Mouse (Mus musculus) adipose tissue, adult 10 weeks (tissue): Measurements from ENCODE around the gene Kdm4b. TPM values are rescaled to one million over a fixed set of nuclear protein-coding genes. Genes with fewer than 3 reads are reported as not detected.

Experiments
- polyA plus RNA-seq: library from polyadenylated mRNA; stranded (reverse); fragments of 350-450 nt; fragmentation: Illumina TruSeq; extraction: RNeasy Lipid Tissue Mini Kit (QIAGEN cat#74804); gene quantifications from one replicate; pipeline ENCODE4 v1.2.3, GENCODE M21; 2014; ENCODE audit warnings: low read depth, low replicate concordance

Kdm4b gene
- 28.3 TPM for polyA plus RNA-seq

DNA sequence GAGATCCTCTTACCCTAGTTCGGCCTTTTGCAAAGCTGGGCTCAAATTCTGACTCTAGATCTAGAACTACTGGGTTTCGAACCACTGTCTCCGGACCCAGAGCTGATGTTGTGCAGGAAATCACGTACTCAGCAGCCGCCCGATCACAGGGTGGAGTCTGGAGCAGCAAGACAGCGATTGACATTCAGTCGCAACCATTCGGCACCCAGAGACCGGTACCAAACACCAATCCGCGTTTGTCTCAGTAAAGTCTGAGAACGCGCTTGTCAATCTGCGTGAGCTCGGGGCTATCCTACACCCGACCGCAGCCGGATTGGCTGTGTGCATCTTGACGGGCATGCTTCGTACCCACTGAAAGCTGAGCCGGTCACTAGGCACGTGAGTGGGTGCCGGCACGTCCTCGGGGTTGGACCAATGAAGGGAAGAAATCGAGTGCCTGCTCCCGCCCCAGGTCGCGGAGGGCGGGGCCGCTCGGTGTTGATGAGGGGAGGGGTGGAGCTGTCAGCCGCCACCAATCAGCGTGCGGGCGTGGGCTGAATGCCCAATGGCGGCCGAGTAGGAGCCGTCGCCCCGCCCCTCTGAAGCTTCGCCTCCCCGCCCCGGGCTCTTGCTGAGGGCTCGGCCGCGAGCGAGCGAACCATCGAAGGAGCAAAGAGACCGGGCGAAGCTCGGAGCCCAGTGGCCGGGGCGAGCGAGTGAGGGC is at the start of gene Kdm4b:
TSS of gene Kdm4b (plus strand) at position 613 of the 703 bp plus-strand sequence.

DNA sequence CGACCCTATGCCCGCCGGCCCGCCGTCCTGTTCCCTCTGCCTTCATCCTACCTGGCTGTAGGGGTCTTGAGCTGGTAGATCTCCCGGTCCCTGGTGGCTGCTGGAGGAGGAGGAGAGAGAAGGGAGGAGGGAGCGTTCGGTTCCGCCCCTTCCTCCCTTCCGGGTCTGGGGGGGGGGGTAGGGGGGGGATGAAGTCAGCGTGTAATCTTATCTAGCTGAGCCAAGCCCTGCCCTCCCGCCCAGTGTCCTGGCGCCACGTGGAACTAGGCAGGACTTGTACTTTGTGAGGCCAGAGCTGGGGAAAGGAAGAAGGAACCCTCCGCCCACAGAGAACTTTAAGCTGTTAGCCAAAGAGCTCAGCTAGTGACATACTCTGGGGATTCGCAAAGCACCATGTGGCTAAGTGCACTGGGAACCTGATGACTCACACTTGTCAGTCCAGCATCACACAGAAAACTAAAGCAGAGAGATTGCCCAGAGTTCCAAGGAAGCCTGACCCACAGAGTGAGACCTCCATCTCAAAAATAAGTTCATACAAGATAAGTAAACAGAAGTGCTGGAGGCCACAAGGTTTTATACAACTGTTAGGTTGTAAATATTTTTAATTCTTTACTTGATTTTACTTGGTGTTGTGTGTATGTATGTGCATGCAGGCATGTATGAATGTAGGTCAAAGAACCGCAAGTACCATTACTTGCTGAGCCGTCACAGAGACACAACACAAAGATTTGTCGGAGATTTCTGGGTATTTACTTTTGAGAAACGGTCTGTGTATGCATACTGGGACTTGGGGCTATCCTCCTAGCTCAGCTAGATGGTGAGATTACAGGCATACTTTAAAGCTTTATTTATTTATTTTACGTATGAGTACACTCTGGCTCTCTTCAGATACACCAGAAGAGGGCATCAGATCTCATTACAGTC is 49.0 kb upstream of the Kdm4b start, which contains the start of gene Ticam1:
TSS of gene Ticam1 (minus strand) at position 144 of the 924 bp plus-strand sequence.

DNA sequence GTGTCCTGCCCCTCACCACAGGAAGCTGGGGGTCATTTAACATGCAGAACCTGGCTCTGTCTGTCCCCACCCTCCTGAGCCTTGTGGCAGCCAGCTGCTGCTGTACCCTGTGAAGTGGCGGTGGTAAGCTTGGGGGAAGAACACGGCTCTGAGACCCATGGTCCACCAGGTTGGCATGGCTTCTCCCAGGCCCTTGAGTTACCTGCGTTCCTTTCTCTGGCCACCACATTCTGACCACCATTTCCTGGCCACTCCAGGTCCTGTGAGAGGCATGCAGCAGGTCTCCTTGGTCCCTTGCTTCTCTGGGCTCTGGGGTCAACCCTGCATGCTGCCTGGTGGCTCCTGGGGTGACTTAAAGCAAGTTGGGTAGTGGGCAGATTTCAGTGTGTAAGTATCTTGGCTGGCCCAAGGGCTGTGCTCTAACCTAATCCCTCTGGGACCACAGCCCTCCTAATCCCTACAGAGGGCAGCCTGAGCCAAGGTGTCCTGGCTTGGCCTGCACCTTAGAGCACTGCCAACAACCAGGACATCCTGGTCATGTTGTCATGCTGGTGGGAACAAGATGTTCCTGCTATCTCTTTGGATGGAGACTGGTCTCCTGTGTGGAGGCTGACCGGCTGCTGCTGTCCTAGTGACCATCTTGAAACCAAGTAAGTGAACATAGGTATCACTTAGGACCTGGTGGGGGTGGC is 33.2 kb upstream of the Kdm4b start, which contains the start of gene Plin3:
TSS of gene Plin3 (minus strand) at position 343 of the 692 bp plus-strand sequence.

DNA sequence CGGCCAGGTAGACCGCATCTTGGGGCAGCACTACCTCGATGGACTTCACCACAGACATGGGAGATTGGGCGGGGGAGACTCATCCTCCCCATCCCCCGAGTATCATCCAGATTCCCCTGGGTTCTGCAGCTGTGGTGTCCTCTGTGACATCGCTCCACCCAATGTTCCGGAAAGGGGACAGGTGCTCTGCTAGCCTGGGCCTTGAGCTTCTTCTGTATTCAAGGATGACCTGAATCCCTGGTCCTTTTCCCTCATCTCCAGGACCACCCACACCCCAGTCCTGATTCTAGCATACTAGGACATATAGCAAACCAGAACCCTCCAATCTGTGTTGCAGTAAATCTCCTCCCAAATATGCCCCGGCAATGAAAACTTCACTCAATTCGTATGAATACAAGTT is 25.7 kb upstream of the Kdm4b start, which contains the start of gene Arrdc5:
TSS of gene Arrdc5 (minus strand) at position 101 of the 400 bp plus-strand sequence.

DNA sequence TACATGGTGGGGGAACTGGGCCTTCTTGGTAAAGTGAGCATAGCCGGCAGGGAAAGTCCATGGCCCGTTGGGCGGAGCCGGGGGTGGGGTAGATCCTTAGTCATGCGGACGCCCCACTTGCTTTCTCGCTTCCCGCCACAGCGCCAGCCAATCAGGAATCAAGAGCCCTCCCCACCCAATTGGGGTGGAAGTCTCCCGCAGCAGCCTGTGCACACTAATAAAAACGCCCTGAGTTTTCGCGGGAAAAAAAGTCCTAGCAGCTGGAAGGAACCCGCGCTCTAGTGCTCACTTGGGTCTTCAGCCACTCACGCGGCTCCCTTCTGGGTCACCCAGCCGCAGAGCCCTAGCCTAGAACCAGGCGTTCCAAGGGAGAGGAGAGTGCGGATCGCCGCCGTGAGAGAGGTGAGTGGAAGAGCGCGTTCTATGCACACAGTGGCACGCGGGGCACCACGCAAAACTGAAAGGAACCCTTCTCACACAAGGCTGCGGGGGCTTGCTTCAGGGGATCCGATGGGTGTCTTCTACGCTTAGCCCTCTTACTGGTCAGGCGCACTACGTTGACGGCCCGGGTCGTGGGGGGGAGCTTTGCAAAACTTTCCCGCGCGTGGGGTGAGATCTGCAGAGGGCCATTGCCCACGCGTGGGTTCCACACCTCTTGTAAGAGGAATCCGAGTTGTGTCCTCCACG is 22.6 kb upstream of the Kdm4b start, which contains the start of gene Uhrf1:
TSS of gene Uhrf1 (plus strand) at position 162 of the 687 bp plus-strand sequence.

Other genes starting within 250 kb of the Kdm4b start
- 58.6 TPM for gene Hdgfl2, start 246.4 kb upstream of the Kdm4b start, polyA plus RNA-seq
- gene Plin4, start 216.3 kb upstream of the Kdm4b start, polyA plus RNA-seq, result 510 TPM
- 10.4 TPM for gene Plin5, start 208.5 kb upstream of the Kdm4b start, polyA plus RNA-seq
- gene Lrg1, start 204.1 kb upstream of the Kdm4b start, polyA plus RNA-seq, result 160 TPM
- 5.5 TPM for gene Sema6b, start 185.7 kb upstream of the Kdm4b start, polyA plus RNA-seq
- 1.7 TPM for gene Tnfaip8l1, start 163.6 kb upstream of the Kdm4b start, polyA plus RNA-seq
- 63.5 TPM for gene Mydgf, start 142.1 kb upstream of the Kdm4b start, polyA plus RNA-seq
- 24.6 TPM for gene Dpp9, start 107.2 kb upstream of the Kdm4b start, polyA plus RNA-seq
- 14.1 TPM for gene Fem1a, start 69.3 kb upstream of the Kdm4b start, polyA plus RNA-seq
- 14.9 TPM for gene Ticam1, start 49.3 kb upstream of the Kdm4b start, polyA plus RNA-seq
- gene Plin3, start 33.2 kb upstream of the Kdm4b start, polyA plus RNA-seq, result 42.2 TPM
- gene Arrdc5, start 25.8 kb upstream of the Kdm4b start, polyA plus RNA-seq, result 3.3 TPM
- gene Uhrf1, start 22.7 kb upstream of the Kdm4b start, polyA plus RNA-seq, result 6.0 TPM
- 49.8 TPM for gene Ptprs, start 150.4 kb downstream of the Kdm4b start, polyA plus RNA-seq
- gene Znrf4, start 186.4 kb downstream of the Kdm4b start, polyA plus RNA-seq, result 8.4 TPM
- gene Gm20219, start 228.3 kb downstream of the Kdm4b start, polyA plus RNA-seq, result 7.1 TPM